Mouse (Mus musculus) bone marrow, adult 2 months (tissue): Measurements from ENCODE around the gene Spag17. TPM values are rescaled to one million over a fixed set of nuclear protein-coding genes. Genes with fewer than 3 reads are reported as not detected.

Source experiments
- H3K27ac ChIP-seq: fragments of 200-500 bp; 2 replicates; pipeline ENCODE4 v1.5.1; 2012; ENCODE audit warnings: low read depth, mild to moderate bottlenecking, control low read depth, inconsistent platforms, low read length; ENCODE audit not compliant: control insufficient read depth, poor library complexity, insufficient read depth
- H3K4me1 ChIP-seq: fragments of 200-500 bp; 2 replicates; pipeline ENCODE4 v1.6.1; 2011; ENCODE audit warnings: low read length; ENCODE audit not compliant: control insufficient read depth, insufficient read depth
- H3K4me3 ChIP-seq: fragments of 200-500 bp; replicated peaks from 2 replicates; pipeline ENCODE3; 2011; ENCODE audit warnings: mild to moderate bottlenecking, low read depth, low read length, control low read depth; ENCODE audit not compliant: control insufficient read depth
- CTCF ChIP-seq: fragments of 200-500 bp; IDR thresholded peaks from 2 replicates; pipeline ENCODE4 v1.5.1; 2011; ENCODE audit warnings: low read length, control low read depth; ENCODE audit not compliant: control insufficient read depth, insufficient read depth
- POLR2A ChIP-seq: fragments of 200-500 bp; IDR thresholded peaks from 2 replicates; pipeline ENCODE4 v1.6.1; 2011; ENCODE audit warnings: low read depth, mild to moderate bottlenecking, control low read depth, low read length, borderline replicate concordance; ENCODE audit not compliant: control insufficient read depth
- whole genome bisulfite sequencing: fragments of 180-500 bp; shearing (Covaris S2); methylation state at CpG from one replicate; pipeline ENCODE4 v1.1.7; 2018; 5-methylcytosine and 5-hydroxymethylcytosine counted together
- polyA plus RNA-seq: library from polyadenylated mRNA; stranded (reverse); fragments of >200 nt; gene quantifications from 2 replicates; pipeline ENCODE4 v1.2.4, GENCODE M21; 2011; ENCODE audit warnings: low replicate concordance; ENCODE audit not compliant: missing spikeins, insufficient read depth, insufficient read length

The Spag17 gene
- polyA plus RNA-seq, 1 experiment: not detected

GRCm38 (mm10) chr3:99945171-99945570 lies 60.0 kb downstream of the Spag17 start:
- H3K27ac ChIP-seq: no peak overlapping the region
- TF ChIP-seq POLR2A: no peak
- TF ChIP-seq CTCF: no peak
- no peak overlapping the region for H3K4me3 ChIP-seq
- H3K4me1 ChIP-seq: no peaks in the 10 kb centered on the region
- WGBS: 51% methylated on average over 2 of the region's 2 CpGs

DNA sequence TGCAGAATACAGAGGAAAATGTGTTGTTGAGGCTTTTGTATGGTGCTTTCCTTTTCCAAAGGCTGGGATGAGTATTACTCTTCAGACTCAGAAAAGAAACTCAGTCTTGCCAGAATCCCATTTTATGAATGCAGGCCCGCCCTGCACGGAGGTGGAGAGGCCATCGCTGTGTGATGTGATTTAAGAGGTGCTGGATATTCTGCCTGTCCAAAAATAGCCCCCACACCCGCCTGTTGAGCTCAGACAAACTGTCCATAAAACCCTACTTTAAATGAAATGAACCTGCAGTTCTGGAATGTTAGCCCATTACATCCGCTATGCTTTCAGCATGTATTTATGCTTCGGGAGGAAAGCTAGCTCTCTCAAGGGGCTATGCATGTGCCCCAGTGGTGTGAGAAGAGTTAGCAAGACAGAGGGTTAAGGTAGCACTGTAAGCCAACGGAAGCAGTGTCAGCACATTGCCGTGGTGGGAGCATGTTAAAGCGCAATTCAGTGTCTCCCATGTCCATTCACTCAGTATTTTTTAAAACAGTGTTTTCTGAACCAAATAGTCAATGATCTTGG lies 68.9 kb downstream of the Spag17 start:
- H3K27ac ChIP-seq: no peak overlapping the region
- TF ChIP-seq POLR2A (no peak), CTCF (no peak)
- no peaks in the 10 kb centered on the region for H3K4me1 ChIP-seq
- H3K4me3 ChIP-seq: no peak overlapping the region
- WGBS: 74% methylated on average over 9 of the region's 9 CpGs

DNA sequence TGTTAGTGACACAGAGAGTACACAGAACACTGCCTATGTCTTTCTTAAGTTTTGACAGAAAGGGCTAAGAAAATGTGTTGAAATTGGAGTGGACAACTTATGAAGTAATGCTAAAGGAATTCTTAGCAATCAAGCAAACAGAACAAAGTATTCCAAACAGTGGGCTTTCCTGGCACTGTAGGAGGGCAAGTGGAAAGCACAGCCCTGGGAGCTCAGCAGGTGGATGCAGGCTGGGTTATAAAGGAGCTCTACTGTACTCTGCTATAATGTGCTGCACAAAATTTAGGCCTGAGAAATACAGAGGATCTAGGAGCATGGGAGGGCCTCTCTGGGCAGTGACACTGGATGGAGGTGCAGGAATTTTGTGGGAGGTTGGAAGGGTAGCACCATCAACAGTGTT lies 71.3 kb downstream of the Spag17 start:
- no peak overlapping the region for H3K27ac ChIP-seq
- H3K4me1 ChIP-seq: no peaks in the 10 kb centered on the region
- no peak overlapping the region for H3K4me3 ChIP-seq
- TF ChIP-seq CTCF (no peak), POLR2A (no peak)

GRCm38 (mm10) chr3:99959805-99960485 lies 74.7 kb downstream of the Spag17 start:
- no peaks in the 10 kb centered on the region for H3K4me1 ChIP-seq
- TF ChIP-seq POLR2A: no peak
- TF ChIP-seq CTCF: no peak
- H3K27ac ChIP-seq: no peak overlapping the region
- WGBS: 80% methylated on average over 7 of the region's 7 CpGs
- H3K4me3 ChIP-seq: no peak overlapping the region

DNA sequence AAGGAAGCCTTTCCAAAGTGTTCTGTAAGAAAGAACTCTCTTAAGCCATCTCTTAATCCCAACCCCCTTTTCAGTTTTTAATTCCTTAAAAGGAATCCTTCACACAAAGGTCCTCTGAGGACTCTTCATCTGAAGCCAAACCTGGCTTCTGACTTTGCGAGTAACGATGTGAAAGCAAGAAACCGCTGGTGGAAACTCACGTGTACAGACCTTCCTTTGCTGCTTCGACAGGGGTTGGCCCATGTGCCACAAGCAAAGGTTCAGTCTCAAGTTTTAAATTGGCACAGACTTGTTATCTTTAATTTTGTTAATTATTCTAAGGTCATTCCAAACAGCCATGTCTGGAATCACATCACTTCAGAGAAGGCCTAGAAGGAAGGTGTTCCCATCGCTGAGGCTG lies 79.1 kb downstream of the Spag17 start:
- no peaks in the 10 kb centered on the region for H3K4me1 ChIP-seq
- H3K4me3 ChIP-seq: no peak overlapping the region
- TF ChIP-seq CTCF (no peak), POLR2A (no peak)
- H3K27ac ChIP-seq: no peak overlapping the region
- 83% methylated on average over 6 of the region's 6 CpGs for WGBS

GRCm38 (mm10) chr3:99965863-99966262 lies 80.7 kb downstream of the Spag17 start:
- Histone ChIP-seq H3K27ac (no peak overlapping the region), H3K4me3 (no peak overlapping the region), H3K4me1 (no peaks in the 10 kb centered on the region)
- 71% methylated on average over 4 of the region's 4 CpGs for WGBS
- TF ChIP-seq CTCF (no peak), POLR2A (no peak)

DNA sequence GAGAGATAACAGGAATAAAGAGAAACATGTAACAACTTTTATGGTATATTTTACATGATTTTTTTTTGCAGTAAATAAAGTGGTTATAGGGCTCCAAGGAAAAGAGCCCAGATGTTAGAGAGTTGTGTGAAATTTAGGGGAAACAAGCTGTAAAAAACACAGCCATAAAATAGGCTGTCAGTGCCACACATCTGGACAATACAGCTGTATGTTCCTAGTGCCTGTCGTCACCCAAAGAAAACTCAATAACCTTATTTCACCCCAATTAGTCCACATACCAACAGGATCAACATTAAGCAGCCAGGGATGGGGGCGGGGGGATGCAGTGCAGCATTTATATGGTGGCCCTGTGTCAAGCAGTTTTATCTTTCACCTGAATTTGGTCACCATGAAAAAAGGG lies 81.1 kb downstream of the Spag17 start:
- H3K4me1 ChIP-seq: no peaks in the 10 kb centered on the region
- TF ChIP-seq CTCF (no peak), POLR2A (no peak)
- H3K4me3 ChIP-seq: no peak overlapping the region
- 65% methylated on average over 2 of the region's 2 CpGs for WGBS
- no peak overlapping the region for H3K27ac ChIP-seq

DNA sequence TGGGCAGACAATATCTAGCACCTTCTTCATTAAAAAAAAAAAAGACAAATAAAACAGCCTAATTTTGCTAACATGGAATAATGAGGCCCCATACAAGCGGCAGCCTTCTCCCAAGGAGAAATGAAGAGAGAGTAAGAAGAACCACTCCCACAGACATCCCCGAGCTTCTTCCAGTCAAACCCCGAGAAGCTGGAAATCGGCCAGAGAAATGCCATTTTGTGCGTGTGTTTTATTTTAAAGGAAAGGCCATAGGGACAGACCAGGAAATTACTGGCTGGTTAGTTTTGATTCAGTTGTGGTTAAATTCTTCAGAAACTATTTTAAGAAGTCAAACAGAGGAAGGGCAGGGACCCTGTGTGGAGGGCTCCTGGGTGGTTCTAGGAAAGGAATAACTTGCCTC lies 85.6 kb downstream of the Spag17 start:
- WGBS: 51% methylated on average over 5 of the region's 5 CpGs
- Histone ChIP-seq H3K27ac (no peak overlapping the region), H3K4me3 (no peak overlapping the region), H3K4me1 (no peaks in the 10 kb centered on the region)
- TF ChIP-seq CTCF (no peak), POLR2A (no peak)
